Mouse (Mus musculus) heart, postnatal 14 days (tissue): Measurements from ENCODE around the gene Lhfp. TPM values are rescaled to one million over a fixed set of nuclear protein-coding genes. Genes with fewer than 3 reads are reported as not detected.
"Not testable (repeated sequence)": the region's sequence is repeated elsewhere in the genome, so short reads cannot be mapped to it uniquely, and the experiment has no call there.

Experiments used
- DNase-seq, 2 experiments: peaks; one replicate each; pipeline ENCODE4 v3.0.0; 2021 to 2022
- intact Hi-C: fragments of 180-260 bp; cut with DNase I; formaldehyde crosslinking; loops from one replicate; pipeline ENCODE4 v1.15.1; 2025
- total RNA-seq, 2 experiments: library from RNA; stranded (reverse); gene quantifications; 2 replicates each; pipeline ENCODE4 v1.2.3; 2021

Gene Lhfp
- total RNA-seq, 2 experiments from 2014 or later, result 65.2 to 73.9 TPM

DNA sequence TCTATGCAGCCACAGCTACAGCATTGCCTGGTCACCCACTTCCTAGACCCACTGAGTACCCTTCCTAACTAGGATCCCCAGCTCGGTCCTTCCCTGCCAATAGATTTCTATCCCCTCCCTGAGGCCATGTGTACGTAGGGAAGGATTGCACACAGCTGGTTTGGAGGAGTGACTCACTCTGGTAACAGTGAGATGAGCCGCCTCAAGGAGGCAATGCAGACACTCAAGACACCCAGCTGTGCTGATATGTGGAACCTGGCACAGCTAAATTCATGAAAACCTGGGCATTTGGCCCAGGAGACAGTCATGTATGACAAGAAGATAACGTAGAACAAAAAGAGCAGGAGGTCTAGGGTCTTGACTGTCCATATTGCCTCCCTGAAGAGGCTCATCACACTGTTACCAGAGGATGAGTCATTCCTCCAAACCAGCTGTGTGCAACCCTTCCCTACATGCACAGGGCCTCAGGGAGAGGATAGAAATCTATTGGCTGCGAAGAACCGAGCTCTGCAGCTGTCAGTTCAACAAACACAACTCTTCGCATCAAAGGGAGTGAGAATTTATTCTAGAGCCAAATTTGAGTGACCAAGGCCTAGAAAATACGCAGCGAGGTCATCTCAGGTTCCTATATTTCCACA lies 204.4 kb downstream of the Lhfp start:
- peak; percentile 14 to 15 for DNase-seq
- intact Hi-C loops, result loop anchor here (2.0 to 10.0 kb wide), 2 partner anchors 199 to 217 kb away; no protein-coding TSS in a partner anchor

DNA sequence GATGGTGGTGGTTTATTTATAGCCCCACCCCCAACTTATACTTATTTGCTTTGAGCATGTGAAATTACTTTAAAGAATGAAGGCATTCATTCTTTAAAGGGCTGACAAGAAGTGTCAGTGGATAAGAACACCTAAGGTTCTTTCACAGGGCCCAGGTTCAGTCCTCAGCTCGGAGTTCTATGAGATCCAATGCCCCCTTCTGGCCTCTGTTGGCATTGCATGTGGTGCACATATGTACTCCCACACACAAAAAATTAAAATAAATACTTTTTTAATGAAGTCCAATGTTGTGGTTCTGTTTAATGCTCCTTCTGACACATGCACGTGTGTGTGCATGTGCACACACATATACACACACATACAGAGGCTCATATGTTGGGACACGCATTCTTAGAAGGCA lies 205.8 kb downstream of the Lhfp start:
- DNase-seq, result peak; percentile 53 to 60
- intact Hi-C loops, result loop anchor here (2.0 to 10.0 kb wide), 2 partner anchors 198 to 218 kb away; no protein-coding TSS in a partner anchor

- intact Hi-C loops, result loop anchor here (10.0 kb wide), 1 partner anchor 196 kb away; no protein-coding TSS in a partner anchor
- no peak for DNase-seq
Observed at GRCm38 (mm10) chr3:53248158-53248874, 207.0 kb downstream of the Lhfp start.

DNA sequence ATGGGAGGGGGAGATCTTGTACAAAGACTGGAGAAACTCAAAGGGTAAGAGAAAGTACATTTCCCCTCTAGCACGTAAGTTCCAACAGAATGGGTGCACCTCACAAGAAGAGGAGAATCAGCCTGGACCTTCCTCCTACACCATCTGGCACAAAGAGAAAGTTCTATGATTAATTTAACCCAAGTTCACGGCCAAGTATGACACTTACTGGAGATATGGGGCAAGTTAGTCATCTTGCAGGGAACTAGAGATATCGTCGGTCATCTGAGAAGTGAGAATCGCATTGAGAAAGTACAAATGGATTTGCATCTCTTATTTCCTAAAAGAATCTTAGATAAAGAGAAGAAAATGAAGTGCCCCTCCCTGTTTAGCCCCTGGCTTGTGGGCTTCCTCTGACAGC lies 211.2 kb downstream of the Lhfp start:
- no peak for DNase-seq
- intact Hi-C loops, result no loop called here

GRCm38 (mm10) chr3:53253223-53253832 lies 212.0 kb downstream of the Lhfp start:
- intact Hi-C loops, result no loop called here

DNA sequence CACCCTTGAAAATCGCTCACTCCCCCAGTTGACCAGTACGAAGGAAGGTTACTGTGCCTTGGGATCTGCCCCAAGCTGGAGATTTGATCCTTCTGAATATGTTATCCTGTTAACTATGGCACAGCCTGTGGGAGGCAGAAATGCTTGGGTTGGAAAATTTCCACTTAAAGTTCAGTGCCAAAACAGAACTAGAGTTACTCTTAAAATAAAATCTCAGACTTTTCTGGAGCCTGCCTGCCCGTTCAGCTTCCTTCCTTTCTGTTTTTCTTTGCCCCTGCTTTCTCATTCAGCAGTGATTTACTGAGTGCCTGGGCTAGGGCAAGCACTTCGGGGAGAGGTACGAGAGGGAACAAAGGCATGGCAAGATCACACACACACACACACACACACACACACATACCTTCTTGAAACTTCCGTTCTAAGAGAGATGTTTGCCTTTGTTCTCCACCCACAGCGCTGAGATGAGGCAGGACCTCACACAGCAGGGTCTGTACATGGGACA lies 217.4 kb downstream of the Lhfp start:
- intact Hi-C loops, result no loop called here
- no peak for DNase-seq

More at GRCm38 (mm10) chr3:53253223-53253832, 212.0 kb downstream of the Lhfp start:
- peak; percentile 71 to 76 for DNase-seq

- DNase-seq, result no peak
- intact Hi-C loops, result no loop called here
Observed at GRCm38 (mm10) chr3:53266116-53266515, 224.8 kb downstream of the Lhfp start.

- DNase-seq, result no peak
- intact Hi-C loops, result no loop called here
Observed at GRCm38 (mm10) chr3:53267046-53267445, 225.7 kb downstream of the Lhfp start.

GRCm38 (mm10) chr3:53273220-53273619 lies 231.9 kb downstream of the Lhfp start:
- DNase-seq, result no peak
- intact Hi-C loops, result no loop called here

GRCm38 (mm10) chr3:53277993-53278392 lies 236.7 kb downstream of the Lhfp start:
- no peak for DNase-seq
- intact Hi-C loops, result no loop called here

GRCm38 (mm10) chr3:53282005-53282404 lies 240.7 kb downstream of the Lhfp start:
- intact Hi-C loops, DNase-seq: not testable (repeated sequence)

DNA sequence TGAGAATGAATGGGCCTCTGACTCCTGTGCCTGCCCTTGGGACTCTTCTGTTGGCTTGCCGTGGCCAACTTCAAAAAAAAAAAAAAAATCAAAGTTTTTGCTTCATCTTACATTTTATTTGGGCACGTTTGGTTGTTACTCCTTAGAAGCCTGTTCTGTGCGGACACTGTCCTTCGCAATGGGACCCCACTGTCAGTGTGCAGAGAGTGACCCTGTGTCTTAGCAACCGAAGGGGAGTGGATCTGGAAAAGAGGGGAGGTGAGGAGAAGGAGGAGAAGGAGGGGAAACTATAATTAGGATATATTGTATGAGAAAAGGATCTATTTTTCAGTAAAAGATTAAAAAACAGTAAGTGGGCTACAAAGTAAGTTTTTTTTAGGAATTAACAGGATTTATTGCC lies 242.7 kb downstream of the Lhfp start:
- intact Hi-C loops, result no loop called here
- no peak for DNase-seq

- peak; percentile 10 to 11 for DNase-seq
- intact Hi-C loops, result no loop called here
Observed at GRCm38 (mm10) chr3:53284471-53285177, 243.3 kb downstream of the Lhfp start.

- intact Hi-C loops, result no loop called here
- no peak for DNase-seq
Observed at GRCm38 (mm10) chr3:53288662-53289061, 247.3 kb downstream of the Lhfp start.

GRCm38 (mm10) chr3:53289589-53290219 lies 248.4 kb downstream of the Lhfp start:
- no peak for DNase-seq
- intact Hi-C loops, result no loop called here

GRCm38 (mm10) chr3:53291185-53291584 lies 249.9 kb downstream of the Lhfp start:
- DNase-seq, result no peak
- intact Hi-C loops, result no loop called here

DNA sequence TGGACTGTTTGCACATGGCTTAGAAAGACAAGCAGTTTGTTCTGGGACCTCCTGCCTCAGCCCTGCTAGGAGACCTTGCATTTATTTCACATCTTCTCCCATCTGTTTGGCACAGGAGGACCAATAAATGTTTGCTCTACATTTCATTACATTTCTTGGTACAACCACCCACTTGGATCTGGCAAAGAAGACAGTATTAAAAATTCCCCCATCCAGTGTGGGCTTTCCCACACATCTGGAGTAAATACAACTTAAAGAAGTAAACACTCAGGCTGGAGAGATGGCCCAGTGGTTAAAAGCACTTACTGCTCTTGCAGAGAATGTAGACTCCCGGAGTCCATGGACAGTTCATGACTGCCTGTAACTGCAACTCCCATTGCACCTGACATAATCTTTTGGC lies 250.6 kb downstream of the Lhfp start:
- DNase-seq, result no peak
- intact Hi-C loops, result no loop called here

DNA sequence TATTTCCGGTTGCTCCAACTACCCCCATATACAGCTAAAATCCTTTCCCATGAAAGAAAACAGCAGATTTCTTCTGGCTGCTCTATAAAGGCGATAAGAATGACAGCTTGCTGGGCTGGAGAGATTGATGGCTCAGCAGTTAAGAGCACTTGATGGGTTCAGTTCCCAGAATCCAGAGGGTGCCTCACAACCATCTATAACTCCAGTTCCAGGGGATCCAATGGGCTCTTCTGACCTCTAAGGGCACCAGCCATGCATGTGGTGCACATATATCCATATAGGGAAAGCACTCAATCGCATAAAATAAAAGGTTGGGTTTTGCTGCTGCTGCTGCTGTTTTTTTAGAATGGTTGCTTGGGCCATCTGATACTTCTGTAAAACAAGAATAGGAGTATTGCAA lies 251.1 kb downstream of the Lhfp start:
- no peak for DNase-seq
- intact Hi-C loops, result no loop called here

GRCm38 (mm10) chr3:53292979-53293378 lies 251.7 kb downstream of the Lhfp start:
- intact Hi-C loops, result no loop called here
- no peak for DNase-seq

DNA sequence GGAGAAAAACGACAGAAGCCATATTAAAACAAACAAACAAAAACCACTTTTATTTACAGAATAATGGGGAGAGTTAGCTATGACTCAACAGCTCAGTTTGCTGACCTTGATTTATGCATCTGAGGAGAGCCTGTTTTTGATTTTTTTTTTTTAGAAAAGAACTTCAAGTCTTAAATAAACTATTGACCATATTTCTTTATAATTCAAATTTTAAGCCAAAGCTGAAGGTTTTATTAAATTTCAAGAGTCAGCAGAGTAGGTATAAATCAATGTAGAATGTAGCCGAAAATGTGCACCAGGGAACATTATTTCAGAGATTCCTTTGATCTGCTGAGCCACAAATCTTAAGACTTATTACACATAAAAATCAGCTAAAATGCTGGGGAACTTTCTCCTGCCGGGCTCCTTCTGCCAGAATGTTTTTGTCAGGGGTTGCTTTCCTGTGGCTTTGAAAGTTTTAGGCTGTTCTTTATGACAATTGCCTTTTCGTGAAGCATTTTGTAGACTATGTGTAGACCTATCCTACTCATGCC lies 252.6 kb downstream of the Lhfp start:
- no peak for DNase-seq
- intact Hi-C loops, result no loop called here
